Mouse (Mus musculus) brain, embryonic 14.5 days (tissue): ENCODE results near the gene Rasgef1b. TPM values are rescaled to one million over a fixed set of nuclear protein-coding genes. Genes with fewer than 3 reads are reported as not detected.

Source experiments
- DNase-seq: peaks from one replicate; pipeline ENCODE4 v3.0.0-alpha.2; 2011; ENCODE audit warnings: low read depth
- CTCF ChIP-seq: fragments of 200-500 bp; IDR thresholded peaks from 2 replicates; pipeline ENCODE4 v1.5.1; 2012; ENCODE audit warnings: inconsistent platforms, mild to moderate bottlenecking, moderate library complexity, borderline replicate concordance; ENCODE audit not compliant: insufficient read depth, insufficient read length; ENCODE audit errors: extremely low read depth
- POLR2A ChIP-seq: fragments of 200-500 bp; IDR thresholded peaks from 2 replicates; pipeline ENCODE4 v1.6.1; 2012; ENCODE audit warnings: mild to moderate bottlenecking, inconsistent platforms, borderline replicate concordance; ENCODE audit not compliant: poor library complexity, insufficient read depth, insufficient read length, severe bottlenecking; ENCODE audit errors: extremely low read depth
- polyA plus RNA-seq: library from polyadenylated mRNA; depleted of rRNA; stranded (reverse); fragments of >200 nt; gene quantifications from 2 replicates; pipeline ENCODE4 v1.2.3, GENCODE M21; 2012

Rasgef1b gene
- polyA plus RNA-seq, 1 experiment = 37.4 TPM

DNA sequence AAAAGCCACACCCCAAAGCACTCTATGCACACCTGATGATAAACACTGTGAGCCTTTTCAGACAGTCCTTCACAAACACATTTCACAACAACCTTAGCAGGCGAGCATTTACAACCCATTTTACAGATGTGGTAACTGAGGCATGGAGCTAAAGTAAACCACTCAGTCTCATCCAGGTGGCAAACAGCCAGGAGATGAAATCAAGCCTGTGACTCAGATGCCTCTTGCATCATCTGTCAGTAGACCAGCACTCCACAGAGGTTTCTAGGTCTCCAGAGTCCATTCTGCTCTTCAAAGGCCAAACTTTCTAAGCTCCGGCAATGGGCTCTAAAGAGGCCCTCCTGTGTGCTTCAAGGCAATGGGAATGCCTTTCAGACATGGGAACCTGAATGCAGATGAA, 396.8 kb downstream of the Rasgef1b start:
- TF ChIP-seq POLR2A = no peak
- no peak for TF ChIP-seq CTCF
- DNase-seq = no peak

DNA sequence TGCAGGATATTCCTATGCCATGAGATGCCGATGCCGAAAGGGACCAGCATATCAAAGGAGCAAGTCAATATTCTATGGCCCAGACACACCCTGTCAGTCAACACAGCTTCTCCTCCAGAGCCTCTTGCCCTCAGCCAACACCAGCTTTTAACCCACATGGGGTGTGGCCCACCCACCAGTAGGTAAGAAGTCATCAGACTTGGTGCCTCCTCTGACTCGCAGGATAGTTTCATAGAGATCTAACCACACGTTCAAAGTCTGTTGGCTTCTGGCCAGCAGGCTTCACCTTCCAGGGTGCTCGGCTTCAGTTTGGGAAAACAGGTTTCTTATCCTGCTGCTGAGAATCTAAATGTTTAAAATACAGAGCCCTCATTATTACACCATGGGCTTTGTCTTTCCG, 399.8 kb downstream of the Rasgef1b start:
- no peak for DNase-seq
- no peak for TF ChIP-seq CTCF
- TF ChIP-seq POLR2A = no peak

DNA sequence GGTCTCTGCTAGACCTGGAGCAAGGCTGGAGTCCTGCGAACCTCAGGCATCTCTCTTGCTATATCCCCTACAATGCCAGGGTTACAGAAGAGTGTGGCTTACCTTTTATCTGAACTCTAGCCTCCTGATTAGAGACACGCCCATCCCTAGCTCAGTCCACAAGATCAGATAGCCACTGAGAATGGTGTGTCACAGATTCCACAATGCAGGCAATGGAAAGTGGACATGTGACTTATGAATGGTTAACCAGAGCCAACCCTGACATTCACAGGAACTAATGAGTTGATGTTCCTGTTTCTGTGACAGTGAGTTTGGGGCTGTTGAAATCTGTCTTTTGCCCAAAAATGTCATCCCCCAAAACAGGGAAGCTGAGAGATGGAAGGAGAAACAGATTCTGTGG, 401.8 kb downstream of the Rasgef1b start:
- no peak for DNase-seq
- TF ChIP-seq CTCF = no peak
- no peak for TF ChIP-seq POLR2A

DNA sequence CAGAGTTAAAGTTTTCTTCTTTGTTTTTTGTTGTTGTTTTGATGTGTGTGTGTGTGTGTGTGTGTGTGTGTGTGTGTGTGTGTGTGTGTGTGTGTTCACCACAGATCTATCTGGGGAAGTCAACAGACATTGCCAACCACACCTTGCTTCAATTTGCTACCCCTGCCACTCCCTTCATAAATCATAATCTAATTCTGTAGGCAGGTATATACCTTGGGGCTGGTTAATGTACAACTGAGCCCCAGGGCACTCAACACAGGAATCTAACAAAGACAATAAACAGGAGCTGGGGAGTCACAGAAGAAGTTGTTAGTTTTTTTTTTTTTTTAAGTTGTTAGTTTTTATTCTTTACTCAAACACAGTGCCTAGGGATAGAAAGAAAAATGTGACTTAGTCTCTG, 403.6 kb downstream of the Rasgef1b start:
- TF ChIP-seq POLR2A = no peak
- TF ChIP-seq CTCF = no peak
- DNase-seq = no peak

DNA sequence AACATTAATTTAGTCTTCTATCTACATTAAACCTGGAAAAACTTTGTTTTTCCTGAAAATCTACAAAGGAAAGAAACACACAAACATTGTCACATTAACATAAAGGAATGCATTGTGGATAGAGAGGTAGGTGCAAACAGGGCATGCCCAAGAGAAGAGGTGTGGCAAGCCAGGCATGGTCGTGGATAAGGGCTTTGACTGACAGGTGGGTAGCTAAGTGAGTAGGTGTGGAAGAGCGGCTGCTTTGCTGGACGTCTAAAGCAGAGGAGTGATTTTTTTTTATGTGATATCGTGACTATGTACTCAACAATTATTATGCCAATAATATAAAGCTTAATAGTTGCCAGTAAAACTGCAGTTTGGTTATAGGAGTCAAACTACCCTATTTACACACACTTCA, 408.1 kb downstream of the Rasgef1b start:
- TF ChIP-seq CTCF = no peak
- no peak for TF ChIP-seq POLR2A
- no peak for DNase-seq

DNA sequence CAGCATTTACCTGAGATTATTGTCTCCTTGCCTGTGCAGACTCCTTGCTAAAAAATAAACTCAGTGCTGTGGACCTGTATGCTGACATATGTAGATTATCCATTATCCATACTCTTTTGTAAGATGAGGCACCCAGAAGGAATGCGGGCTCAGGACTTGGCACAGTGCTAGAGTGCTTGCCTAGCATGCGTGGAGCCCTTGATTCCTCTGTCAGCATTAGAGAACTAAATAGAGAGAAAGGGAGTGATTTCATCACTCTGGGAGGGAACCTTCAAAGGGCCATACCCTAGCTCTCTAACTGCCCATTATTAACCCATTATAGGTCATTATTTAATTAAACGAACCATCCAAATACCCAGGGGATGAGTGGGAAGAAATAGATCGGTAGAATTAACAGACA, 430.9 kb downstream of the Rasgef1b start:
- DNase-seq = peak; percentile 40
- TF ChIP-seq POLR2A (no peak), CTCF (no peak)

DNA sequence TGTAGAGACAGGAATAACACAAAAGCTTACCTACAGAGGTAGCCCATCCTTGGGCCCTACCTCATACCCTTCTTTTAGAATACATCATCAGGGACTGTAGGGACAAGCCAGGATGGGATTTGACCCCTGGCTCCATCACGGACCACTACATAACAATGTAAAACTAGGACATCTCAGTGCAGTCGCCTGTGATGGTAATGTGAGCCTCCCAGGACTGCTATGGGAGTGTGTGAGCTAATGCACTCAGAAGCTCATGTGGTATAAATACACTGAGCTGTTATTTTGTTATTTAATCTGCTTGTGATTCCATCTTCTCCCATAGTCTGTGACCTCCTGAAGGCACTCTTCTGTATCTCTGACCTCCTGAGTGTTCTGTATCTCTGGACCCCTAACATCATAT, 432.5 kb downstream of the Rasgef1b start:
- TF ChIP-seq CTCF (no peak), POLR2A (no peak)
- DNase-seq = no peak

DNA sequence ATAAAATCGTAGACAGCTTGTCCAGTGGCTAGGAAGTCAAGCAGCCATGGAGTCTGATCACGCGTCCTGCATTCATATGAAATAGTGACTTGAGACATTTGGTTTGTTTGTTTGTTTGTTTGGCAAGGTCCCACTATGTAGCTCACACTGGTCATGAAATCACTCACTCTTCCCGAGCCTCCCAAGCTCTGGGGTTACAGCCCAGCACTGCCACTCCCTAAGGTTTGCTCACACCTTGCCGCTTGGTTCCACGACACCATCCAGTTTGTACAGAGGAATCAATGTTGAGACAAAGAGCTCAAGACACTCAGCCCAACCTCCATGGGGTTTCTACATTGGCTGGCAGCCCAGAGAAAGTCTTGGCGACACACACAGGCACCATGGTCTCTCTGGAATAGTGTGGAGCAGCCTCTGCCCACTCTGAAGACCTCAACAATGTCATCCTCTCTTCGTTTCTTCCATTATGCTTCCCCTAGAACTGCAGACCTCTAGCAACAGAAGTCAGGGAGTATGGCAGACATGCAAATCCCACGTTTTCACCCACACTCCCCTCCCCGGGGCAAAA, 436.5 kb downstream of the Rasgef1b start:
- DNase-seq = peak; percentile 50
- TF ChIP-seq CTCF = no peak

DNA sequence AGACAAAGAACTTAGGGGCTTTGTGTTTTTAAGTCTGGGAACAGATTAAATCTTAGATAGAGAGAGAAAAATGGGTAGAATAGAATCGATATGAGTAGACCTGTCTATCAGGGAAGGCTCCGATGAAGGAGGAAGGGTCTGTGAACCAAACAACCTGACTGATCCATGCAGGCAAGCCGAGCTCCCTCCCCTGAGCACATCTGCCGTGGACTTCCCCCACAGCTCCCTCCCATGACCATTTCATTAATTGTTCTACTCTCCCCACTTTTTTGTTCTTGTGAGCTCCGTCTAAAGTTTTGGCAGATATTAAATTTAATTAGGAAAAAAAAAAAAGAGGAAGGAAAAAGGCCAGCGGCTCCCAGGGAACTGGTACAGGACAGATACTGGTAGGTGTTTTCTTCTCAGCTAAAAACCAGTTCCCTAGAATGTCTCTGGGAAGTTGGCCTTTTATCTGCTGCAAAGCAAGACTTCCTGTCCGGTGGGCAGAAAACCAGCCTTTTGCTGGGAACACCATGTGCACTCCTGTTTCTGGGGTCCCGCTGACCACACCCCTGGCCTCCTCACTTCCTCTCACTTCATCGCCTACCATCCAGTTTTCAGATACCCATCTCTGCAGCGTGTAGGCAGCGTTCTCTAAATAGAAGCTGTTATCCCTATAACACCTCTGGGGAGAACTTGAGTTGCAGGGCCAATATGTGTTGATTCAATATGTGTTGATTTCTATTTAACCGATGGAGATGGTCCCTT, 437.6 kb downstream of the Rasgef1b start:
- no peak for DNase-seq
- TF ChIP-seq CTCF = no peak
- no peak for TF ChIP-seq POLR2A

DNA sequence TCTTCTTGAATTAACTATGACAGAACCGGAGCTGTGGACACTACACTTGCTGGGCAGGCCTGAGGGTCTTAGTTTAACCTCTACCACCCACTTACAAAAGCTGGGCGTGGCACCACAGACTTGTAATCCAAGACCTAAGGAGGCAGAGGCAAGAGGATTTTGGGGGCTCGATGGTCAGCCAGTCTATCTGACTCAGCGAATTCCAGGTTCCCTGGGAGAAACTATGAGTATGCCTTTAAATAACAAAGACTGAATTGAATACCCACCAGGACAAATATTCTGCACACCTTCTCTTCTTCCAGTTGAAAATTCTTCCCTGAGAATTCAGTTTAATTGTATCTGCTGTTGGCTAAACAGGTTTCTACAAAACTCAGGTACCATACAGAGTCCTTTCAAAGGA, 440.6 kb downstream of the Rasgef1b start:
- TF ChIP-seq CTCF (no peak), POLR2A (no peak)
- no peak for DNase-seq

DNA sequence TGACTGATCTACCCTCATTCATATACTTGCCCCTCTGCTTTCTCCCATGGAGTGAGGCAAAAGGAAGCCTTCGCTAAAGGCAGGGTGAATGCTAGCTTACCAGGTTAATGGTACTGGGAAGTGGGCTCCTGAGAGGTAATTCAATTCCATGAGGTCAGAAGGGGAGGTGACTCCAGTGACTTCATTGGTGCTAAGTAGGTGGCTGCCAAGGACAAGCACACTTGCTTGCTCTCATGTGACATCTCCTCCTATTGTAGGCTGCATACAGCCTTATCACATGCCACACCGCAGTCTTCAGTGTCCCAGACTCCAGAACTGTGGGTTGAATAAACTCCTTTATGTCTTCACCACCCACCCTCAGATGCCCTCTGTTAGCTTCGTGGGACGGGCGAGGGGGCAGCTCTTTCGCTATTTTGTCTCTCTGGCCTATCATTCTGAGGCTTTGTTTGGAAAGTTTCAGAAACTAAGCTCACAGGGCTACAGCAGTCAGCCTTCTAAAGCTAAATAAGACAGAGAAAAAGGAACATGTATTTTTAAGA, 441.1 kb downstream of the Rasgef1b start:
- DNase-seq = no peak
- TF ChIP-seq CTCF = no peak
- TF ChIP-seq POLR2A = no peak

DNA sequence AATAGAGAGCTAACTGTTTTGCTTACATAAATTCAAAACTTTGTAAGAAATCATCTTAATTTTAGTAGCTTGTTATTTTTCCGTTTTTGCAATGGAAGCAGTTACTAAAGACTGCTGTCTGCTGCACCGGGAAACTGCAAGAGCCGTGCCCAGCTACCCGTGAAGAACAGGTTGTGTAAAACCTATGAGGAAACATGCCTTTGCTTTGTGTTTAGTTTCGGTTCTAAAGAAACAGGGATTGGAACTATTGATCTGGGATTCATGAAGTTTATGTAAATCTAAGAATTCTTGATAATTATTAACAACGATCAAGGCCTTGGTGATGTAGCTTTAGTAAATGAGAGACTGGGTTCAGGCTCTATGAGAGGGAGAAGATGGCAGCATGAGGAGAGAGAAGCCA, 442.3 kb downstream of the Rasgef1b start:
- TF ChIP-seq POLR2A = no peak
- TF ChIP-seq CTCF = no peak
- DNase-seq = no peak

DNA sequence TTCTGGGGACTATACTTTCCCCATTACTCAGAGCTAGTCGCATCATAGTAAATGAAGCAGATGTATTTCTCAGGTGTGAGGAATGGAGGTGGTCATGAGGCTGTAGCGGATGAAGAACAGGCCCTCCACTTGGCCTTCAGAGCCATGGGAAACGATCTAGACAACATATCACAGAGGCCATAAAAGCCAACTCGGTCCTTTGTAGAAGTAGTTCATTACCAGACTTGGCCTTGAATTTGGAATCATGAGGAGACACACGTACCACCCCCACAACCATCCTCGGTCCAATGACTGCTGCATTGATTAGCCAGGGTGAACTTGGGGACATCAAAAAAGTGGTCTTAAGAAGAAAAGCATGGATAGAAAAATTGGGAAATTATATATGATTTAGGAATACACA, 442.8 kb downstream of the Rasgef1b start:
- no peak for DNase-seq
- TF ChIP-seq CTCF (no peak), POLR2A (no peak)

DNA sequence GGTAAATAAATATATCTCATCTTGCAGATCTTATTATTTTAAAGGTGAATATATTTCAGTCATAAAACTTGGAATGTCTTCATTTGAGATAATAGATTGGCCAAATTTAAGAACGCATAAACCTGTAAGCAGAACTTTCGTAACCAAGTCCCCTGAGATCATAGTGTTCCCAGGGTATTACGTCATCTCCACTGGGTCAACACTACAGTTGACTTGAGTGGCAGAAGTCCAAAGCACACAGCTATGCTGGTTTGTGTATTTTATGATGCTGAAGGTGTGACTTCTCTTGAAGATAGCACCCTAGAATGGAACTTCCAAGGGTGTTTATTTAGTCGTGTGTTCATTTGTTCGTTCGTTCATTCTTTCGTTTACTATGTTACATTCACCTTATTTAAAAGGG, 444.5 kb downstream of the Rasgef1b start:
- TF ChIP-seq POLR2A = no peak
- DNase-seq = no peak
